Mouse (Mus musculus): ENCODE results near the gene Tdrd9.

DNA sequence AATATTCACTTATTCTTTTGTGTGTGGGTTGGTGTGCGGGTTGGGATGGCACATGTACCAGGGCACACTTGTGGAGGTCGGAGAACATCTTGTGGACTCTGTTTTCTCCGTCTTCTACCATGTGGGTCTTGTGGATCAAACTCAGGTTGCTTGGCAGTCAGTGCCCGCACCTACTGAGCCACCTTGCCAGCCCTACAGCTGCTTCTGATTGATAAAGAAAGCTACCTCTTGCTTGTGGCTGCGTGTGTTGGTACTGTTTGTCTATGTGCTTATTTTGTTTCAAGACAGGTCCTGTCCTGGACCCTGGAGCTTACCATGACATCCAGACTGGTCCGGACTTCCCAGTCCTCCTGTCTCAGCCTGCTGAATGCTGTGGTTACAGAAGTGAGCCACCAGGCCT is 48.2 kb upstream of the Tdrd9 start:
- TF ChIP-seq POLR2A (IDR thresholded peaks at IDR 0.05; ENCODE audit: insufficient read depth, low read depth, low read length) (no peak), CTCF (IDR thresholded peaks at IDR 0.05) (no peak)
